Mouse (Mus musculus): ENCODE measurements around the gene Fggy.
A peak's percentile ranks its signal among the peaks of the same experiment; 100 is the strongest.

Fggy gene

DNA sequence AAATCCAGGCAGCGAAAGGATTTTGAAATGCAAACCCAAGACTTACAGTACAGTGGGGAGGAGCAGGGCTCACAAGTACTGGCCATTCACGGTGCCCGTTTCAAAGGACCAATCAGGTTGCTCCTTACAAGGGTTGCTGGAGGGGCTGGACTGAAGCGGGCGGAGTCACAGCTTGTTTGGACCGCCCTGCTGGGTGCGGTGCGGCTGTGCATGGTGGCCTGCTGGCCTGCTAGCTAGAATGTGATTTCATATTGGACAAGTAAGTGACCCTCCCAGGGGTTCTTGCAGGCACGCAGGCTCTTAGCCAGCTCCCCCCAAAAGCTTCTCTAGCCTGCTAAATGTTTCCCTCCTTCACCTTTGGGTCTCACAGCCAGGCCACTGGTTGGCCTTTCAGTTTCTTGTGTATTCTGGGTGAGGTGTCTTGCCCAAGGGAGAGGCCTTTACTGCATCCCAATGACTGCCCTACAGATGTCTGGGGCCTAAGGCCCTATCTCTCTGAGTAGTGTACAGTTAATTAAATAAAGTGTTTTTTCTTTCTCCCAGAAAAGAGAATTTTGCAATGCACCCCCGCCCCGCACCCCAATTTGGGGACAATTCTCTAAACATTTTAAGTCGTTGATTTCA, at the start of gene Fggy:
Fggy (plus strand) TSS at position 175 of the 624 bp plus-strand sequence.
- DNase-seq (ENCODE audit: low spot score) = peak; percentile 97

- DNase-seq (ENCODE audit: low spot score) = no peak
Measured at GRCm38 (mm10) chr4:95507946-95508311, 49.4 kb upstream of the Fggy start.

DNA sequence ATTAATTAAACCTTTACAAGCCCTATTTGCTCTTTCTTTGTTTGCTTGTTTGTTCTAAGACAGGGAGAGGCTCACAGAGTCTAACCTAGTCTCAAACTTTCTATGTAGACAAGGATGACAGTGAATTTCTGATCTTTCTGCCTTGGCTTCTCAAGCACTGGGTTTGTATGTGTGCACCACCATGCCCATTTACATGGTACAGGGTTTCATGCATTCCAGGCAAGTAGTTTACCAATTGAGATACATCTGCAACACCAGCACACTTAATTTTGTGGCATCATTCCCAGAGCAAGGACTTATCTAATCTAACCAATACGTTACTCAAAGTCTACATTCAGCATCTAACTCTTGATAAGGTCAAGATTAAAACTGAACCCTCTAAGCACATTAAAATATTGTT, 38.9 kb upstream of the Fggy start:
- DNase-seq (ENCODE audit: low spot score) = no peak

GRCm38 (mm10) chr4:95519975-95520642, 37.2 kb upstream of the Fggy start:
- no peak for DNase-seq (ENCODE audit: low spot score)

- DNase-seq (ENCODE audit: low spot score) = no peak
Measured at GRCm38 (mm10) chr4:95520643-95521032, 36.7 kb upstream of the Fggy start.

DNA sequence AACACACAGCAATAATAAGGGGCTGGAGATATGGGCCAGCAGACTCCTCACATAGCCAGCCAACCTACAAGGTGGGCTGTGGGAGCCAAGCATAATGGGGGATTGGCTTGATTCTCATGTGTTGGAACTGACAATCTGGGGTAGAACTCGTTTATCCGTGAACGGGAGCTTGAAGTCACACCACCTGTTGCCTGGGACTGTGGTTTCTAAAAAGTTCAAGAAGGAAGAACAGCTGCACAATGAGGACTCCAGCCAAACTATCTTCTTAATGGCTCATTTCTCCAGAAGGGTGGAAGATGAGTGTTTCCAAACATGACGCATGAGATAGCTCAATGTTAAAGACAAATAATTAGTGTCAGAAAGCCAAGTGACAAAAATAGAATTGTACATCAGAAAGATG, 30.7 kb upstream of the Fggy start:
- no peak for DNase-seq (ENCODE audit: low spot score)

GRCm38 (mm10) chr4:95530757-95531156, 26.6 kb upstream of the Fggy start:
- DNase-seq (ENCODE audit: low spot score) = no peak

DNA sequence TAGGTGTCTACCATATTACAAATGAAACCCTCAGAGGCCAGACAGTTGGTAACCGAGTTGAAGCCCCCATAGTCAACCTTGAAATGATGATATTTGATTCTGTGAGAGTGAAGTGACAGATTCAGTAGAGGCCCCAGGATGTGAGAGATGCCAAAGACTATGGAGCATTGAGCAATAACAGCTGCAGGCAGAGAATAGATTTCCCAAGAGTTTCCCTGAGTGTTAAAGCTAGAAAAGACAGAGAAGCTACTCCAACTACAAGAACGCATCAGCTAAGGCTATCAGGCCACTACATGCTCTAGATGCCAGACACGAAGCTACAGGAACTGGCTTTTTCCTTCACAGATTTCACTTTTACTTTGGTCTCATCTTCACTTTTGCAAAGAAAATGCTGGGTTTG, 23.4 kb upstream of the Fggy start:
- no peak for DNase-seq (ENCODE audit: low spot score)

DNA sequence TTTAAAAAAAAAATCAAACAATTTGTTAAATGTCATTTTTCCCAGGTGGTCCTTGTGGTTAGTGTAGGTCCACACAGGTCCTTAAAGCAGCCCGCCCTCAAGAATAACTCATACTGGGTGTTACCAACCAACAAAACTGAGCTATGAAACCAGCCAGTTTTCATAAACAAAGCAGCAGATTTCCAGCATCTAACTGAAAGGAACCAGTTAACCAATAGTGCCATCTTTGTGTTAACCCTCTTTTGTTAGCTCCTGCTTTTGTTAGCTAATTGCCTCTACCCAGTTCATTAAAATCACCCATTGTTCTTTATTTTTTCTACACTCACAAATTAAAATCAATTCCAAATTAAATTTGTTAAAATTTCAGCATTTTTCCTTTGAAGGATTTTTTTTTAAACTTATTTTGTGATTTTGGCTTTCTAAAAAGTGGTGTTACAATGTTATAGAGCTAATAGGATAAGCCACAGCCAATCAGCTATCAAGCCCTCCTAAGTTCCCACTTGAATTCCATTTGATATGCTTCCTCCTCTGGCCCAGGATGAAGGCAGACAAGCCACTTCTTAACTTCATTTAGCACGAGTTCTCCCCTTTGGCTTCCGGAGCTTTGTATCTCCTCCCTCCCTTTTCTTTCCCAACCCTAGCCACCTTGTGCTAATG, 15.8 kb upstream of the Fggy start:
- DNase-seq (ENCODE audit: low spot score) = no peak

GRCm38 (mm10) chr4:95542039-95542790, 15.1 kb upstream of the Fggy start:
- DNase-seq (ENCODE audit: low spot score) = no peak

GRCm38 (mm10) chr4:95543529-95543928, 13.8 kb upstream of the Fggy start:
- no peak for DNase-seq (ENCODE audit: low spot score)

- no peak for DNase-seq (ENCODE audit: low spot score)
Measured at GRCm38 (mm10) chr4:95556663-95557332, 509 bp upstream of the Fggy start.

DNA sequence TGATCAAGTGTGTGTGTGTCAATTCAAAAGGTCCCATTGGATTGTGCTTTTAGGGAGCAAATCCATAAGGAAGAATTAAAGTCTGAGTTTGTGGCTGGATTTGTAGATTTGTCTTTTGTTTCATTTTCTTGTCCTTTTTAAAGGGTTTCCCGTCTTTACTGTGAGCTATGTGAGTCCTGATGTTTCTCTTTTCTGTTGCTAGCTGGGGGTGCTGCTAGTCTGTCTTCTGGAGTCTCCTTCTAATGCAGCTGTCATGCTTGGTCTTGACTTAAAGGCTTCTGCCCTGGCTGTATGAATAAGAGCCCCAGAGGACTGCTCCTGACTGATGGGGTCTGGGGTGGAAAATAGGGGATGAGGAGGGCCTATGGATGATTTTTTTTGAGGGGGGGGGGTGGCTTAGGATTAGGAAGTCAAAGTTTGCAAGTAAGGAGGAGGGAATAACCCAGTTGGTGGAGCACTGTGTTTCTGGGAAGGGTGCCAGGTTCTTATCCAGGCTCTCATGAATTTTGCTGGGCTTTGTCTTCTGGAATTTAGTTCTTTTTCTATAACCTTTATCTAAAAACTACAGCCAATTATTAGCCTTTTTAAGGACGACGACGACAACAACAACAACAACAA, 1.1 kb downstream of the Fggy start:
- DNase-seq (ENCODE audit: low spot score) = peak; percentile 55

DNA sequence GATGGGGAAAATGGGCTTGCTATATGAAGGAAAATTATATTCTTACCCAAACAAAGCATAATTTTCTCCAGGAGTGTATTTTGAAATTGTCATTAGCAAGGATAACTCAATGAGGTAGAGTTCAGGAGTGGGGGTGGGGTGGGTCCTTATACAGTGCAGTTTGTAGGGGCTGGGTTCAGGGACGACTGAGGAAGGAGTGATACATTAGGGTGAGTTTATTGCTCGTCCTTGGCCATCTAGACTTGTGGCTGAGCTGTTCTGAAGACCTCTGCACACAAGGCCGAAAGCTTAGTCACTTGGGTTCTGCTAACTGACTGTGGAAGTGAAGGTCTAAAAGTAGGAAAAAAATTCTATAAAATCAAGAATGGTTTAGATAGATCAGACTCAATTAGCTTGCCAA, 14.3 kb downstream of the Fggy start:
- no peak for DNase-seq (ENCODE audit: low spot score)

DNA sequence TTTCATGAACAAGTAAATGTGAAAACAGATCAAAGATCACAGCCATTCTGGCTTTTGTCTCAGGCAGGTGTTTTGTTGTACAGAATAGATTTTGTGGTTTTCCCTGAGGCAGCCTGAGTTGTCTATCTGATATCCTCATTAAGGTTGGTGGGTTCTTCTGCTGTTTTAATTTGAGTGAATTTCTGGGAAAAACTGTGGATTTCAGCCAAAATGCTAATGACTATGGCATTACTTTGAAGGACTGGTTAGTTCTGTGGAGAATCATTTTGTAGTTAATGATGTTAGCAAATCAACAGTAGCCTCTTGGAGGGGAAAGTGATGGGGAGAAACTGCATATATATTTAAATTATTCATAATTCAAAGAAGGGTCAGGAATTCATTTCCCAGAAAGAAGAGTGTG, 16.4 kb downstream of the Fggy start:
- DNase-seq (ENCODE audit: low spot score) = no peak

DNA sequence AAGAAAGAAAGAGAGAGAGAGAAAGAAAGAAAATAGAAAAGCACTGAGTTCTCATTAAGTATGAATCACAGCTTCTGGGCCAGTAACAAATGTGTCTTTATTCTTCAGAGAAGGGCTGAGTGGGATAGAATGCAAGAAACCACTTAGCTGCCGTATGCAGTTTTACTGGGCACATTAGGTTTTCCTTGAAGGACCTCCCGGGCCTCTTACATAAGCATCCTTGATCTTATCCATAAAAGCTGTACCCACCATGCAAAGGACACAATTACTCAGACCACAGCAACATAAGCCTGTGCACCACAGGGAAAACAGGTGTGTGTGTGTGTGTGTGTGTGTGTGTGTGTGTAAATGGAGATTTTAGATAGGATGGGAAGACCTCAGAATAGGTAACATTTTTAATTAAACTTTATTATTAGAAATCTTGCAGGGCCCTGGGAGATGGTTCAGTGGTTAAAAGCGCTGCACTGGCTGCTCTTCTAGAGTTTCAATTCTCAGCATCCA, 18.2 kb downstream of the Fggy start:
- no peak for DNase-seq (ENCODE audit: low spot score)

DNA sequence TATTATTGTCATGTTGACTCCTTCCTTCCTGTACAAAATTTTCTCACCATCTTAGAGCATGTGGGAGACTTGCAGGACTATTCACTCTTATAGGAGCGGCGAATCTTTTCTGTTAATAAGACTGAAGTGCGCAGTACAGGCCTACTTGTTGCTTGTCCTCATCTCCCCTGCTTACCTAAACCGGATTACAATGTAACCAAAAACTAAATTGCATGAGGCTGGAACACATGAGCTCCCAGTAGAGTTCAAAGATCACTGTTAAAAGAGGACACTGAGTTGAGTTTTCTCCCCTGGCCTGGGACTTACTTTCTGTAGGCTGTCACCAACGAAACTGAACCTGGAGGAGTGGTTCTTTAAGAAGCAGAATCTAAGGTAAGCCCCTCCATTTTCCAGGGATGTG, 21.9 kb downstream of the Fggy start:
- DNase-seq (ENCODE audit: low spot score) = no peak

- DNase-seq (ENCODE audit: low spot score) = no peak
Measured at GRCm38 (mm10) chr4:95584107-95584762, 26.9 kb downstream of the Fggy start.

DNA sequence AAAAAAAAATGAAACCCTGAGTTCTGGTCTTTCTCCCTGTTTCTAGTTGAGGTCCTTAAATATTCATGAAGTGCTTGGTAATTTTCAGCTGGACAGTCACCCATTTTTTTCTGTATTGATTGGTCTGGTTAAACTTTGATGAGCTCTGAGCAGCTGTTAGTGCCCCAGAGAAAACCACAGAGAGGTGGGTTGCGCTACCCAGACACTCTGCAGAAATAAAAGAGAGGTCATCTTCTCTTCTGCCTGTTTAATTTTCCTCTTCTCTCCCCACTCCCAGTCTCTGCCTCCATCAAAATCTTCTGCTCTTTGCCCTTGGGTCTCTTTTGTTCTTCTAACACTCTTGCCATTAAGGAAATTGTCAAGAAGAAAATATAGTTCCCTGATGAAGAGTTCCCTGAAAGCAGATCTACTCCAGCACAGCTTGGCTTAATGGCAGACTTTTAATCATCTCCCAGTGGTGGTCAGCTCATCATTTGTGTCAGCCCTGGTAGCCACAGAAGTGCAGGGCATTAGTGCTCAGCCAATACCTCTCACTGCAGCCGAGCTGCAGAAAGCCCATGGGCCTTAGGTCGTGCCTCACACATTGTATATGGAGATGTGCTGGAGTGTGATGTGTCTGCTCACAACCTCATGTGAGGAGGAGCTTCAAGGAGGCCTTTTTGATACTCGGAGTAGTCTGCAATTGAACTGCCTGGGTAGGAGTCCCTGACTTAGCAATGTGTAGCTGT, 29.1 kb downstream of the Fggy start:
- no peak for DNase-seq (ENCODE audit: low spot score)

DNA sequence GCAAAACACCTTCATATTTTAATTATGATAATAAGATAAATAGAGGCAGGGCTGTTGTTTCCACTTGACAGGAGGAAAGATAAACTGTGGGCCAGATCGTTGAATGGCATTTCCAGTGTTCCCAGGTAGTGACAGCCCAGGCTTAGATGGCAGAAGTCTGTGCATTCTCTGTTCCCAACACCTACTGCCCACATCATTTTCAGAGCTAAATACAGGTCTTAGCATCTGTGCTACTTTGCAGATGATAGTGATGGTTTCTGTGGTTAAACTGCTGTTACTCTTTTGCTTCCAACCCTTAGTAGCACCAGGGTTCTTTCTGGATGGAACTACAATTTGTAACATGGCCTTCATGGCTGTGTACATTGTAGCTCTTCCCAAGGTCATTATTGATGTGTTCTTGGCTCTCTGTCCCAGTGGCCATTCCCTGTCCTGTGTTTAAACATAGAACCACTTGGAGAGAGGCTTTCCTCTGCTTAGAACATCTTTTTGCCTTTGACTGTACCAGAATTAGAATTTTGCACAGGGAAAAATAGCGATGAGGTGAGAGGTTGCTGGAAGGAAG, 31.5 kb downstream of the Fggy start:
- DNase-seq (ENCODE audit: low spot score) = no peak

Measured in testis, postnatal 10 days (tissue).